Mouse (Mus musculus): ENCODE measurements around the gene H2-M5. TPM values are rescaled to one million over a fixed set of nuclear protein-coding genes. Genes with fewer than 3 reads are reported as not detected.

Gene H2-M5
- polyA plus RNA-seq, 1 experiment from 2014 or later = 0.28 TPM

- H3K27me3 ChIP-seq = no peaks in the 10 kb centered on the region
- no peak for ATAC-seq
- no peak for DNase-seq (ENCODE audit: low read depth, low spot score)
- in situ Hi-C loops (cut with MboI; ENCODE audit: low pct_unique_long_range_greater_than_20kb) = no loop called here
- ChIA-PET CTCF (no interaction called here), POLR2A (no interaction called here)
- no peak for TF ChIP-seq CTCF (IDR thresholded peaks at IDR 0.05)
These were observed 22.4 kb upstream of the H2-M5 start for GRCm38 (mm10) chr17:37011719-37012118.

GRCm38 (mm10) chr17:37009460-37010042, 20.2 kb upstream of the H2-M5 start:
- POLR2A ChIA-PET = no interaction called here
- in situ Hi-C loops (cut with MboI; ENCODE audit: low pct_unique_long_range_greater_than_20kb) = no loop called here
- no peak for DNase-seq (ENCODE audit: low read depth, low spot score)
- H3K27me3 ChIP-seq = no peaks in the 10 kb centered on the region
- TF ChIP-seq CTCF (IDR thresholded peaks at IDR 0.05) = no peak
- CTCF ChIA-PET = interaction anchor here (1.8 kb wide), 1 partner anchor 95 kb away, joined by 4 read pairs; no protein-coding TSS in a partner anchor
- no peak for ATAC-seq

GRCm38 (mm10) chr17:37008161-37008560, 18.8 kb upstream of the H2-M5 start:
- no peaks in the 10 kb centered on the region for H3K27me3 ChIP-seq
- in situ Hi-C loops (cut with MboI; ENCODE audit: low pct_unique_long_range_greater_than_20kb) = no loop called here
- ChIA-PET CTCF (interaction anchor here (0.9 to 1.7 kb wide), 2 partner anchors 11 to 93 kb away, joined by 3 to 5 read pairs; no protein-coding TSS in a partner anchor), POLR2A (interaction anchor here (1.1 kb wide), 1 partner anchor 38 kb away, joined by 3 read pairs; the partner anchor contains the start of gene Gabbr1)
- ATAC-seq (no peak), DNase-seq (ENCODE audit: low read depth, low spot score) (no peak)
- TF ChIP-seq CTCF (IDR thresholded peaks at IDR 0.05) = no peak

- no peak for DNase-seq (ENCODE audit: low read depth, low spot score)
- in situ Hi-C loops (cut with MboI; ENCODE audit: low pct_unique_long_range_greater_than_20kb) = loop anchor here (5.0 kb wide), 1 partner anchor 81 kb away; no protein-coding TSS in a partner anchor
- ChIA-PET POLR2A (interaction anchor here (1.3 kb wide), 1 partner anchor 24 kb away, joined by 4 read pairs; no protein-coding TSS in a partner anchor), CTCF (interaction anchor here (1.0 to 1.8 kb wide), 4 partner anchors 14 to 200 kb away, joined by 3 to 4 read pairs (median 3); no protein-coding TSS in a partner anchor)
- no peak for ATAC-seq
- no peak for TF ChIP-seq CTCF (IDR thresholded peaks at IDR 0.05)
- no peaks in the 10 kb centered on the region for H3K27me3 ChIP-seq
These were observed 14.0 kb upstream of the H2-M5 start for GRCm38 (mm10) chr17:37003366-37003765.

- no peak for TF ChIP-seq CTCF (IDR thresholded peaks at IDR 0.05)
- ATAC-seq = peak; percentile 86
- in situ Hi-C loops (cut with MboI; ENCODE audit: low pct_unique_long_range_greater_than_20kb) = loop anchor here (5.0 kb wide), 1 partner anchor 80 kb away; no protein-coding TSS in a partner anchor
- ChIA-PET CTCF (interaction anchor here (0.8 to 1.4 kb wide), 2 partner anchors 41 to 88 kb away, joined by 3 read pairs; no protein-coding TSS in a partner anchor), POLR2A (interaction anchor here (0.5 to 1.5 kb wide), 3 partner anchors 29 to 76 kb away, joined by 3 to 5 read pairs (median 4); partner anchors contain the start of gene Gabbr1)
- peak; percentile 44 for DNase-seq (ENCODE audit: low read depth, low spot score)
- H3K27me3 ChIP-seq = no peaks in the 10 kb centered on the region
These were observed 13.3 kb upstream of the H2-M5 start for GRCm38 (mm10) chr17:37002364-37003330.

GRCm38 (mm10) chr17:37000863-37001262, 11.5 kb upstream of the H2-M5 start, which contains the start of gene Zfp57:
TSS of gene Zfp57 (plus strand) at chr17:37001163.
- no peaks in the 10 kb centered on the region for H3K27me3 ChIP-seq
- in situ Hi-C loops (cut with MboI; ENCODE audit: low pct_unique_long_range_greater_than_20kb) = loop anchor here (5.0 kb wide), 1 partner anchor 79 kb away; no protein-coding TSS in a partner anchor
- CTCF ChIA-PET = interaction anchor here (1.2 to 1.4 kb wide), 2 partner anchors 43 to 49 kb away, joined by 3 to 5 read pairs; no protein-coding TSS in a partner anchor
- no peak for TF ChIP-seq CTCF (IDR thresholded peaks at IDR 0.05)
- DNase-seq (ENCODE audit: low read depth, low spot score) (no peak), ATAC-seq (no peak)
- POLR2A ChIA-PET = no interaction called here

GRCm38 (mm10) chr17:36998477-36998876, 9.1 kb upstream of the H2-M5 start:
- CTCF ChIA-PET = interaction anchor here (0.9 to 3.1 kb wide), 4 partner anchors 38 to 102 kb away, joined by 3 to 16 read pairs (median 5); no protein-coding TSS in a partner anchor
- ATAC-seq = no peak
- in situ Hi-C loops (cut with MboI; ENCODE audit: low pct_unique_long_range_greater_than_20kb) = no loop called here
- TF ChIP-seq CTCF (IDR thresholded peaks at IDR 0.05) = no peak
- H3K27me3 ChIP-seq = no peaks in the 10 kb centered on the region
- POLR2A ChIA-PET = no interaction called here
- no peak for DNase-seq (ENCODE audit: low read depth, low spot score)

- no peaks in the 10 kb centered on the region for H3K27me3 ChIP-seq
- TF ChIP-seq CTCF (IDR thresholded peaks at IDR 0.05) = peak; percentile 87
- POLR2A ChIA-PET = no interaction called here
- in situ Hi-C loops (cut with MboI; ENCODE audit: low pct_unique_long_range_greater_than_20kb) = no loop called here
- CTCF ChIA-PET = interaction anchor here (0.6 to 3.1 kb wide), 24 partner anchors 10 to 207 kb away, joined by 3 to 16 read pairs (median 4); partner anchors contain the start of gene 2410137M14Rik
- ATAC-seq (peak; percentile 85), DNase-seq (ENCODE audit: low read depth, low spot score) (peak; percentile 28)
These were observed 7.8 kb upstream of the H2-M5 start for GRCm38 (mm10) chr17:36997033-36997735.

GRCm38 (mm10) chr17:36995448-36995847, 6.1 kb upstream of the H2-M5 start:
- in situ Hi-C loops (cut with MboI; ENCODE audit: low pct_unique_long_range_greater_than_20kb) = no loop called here

More at GRCm38 (mm10) chr17:36995448-36995847, 6.1 kb upstream of the H2-M5 start:
- POLR2A ChIA-PET = no interaction called here
- ATAC-seq (no peak), DNase-seq (ENCODE audit: low read depth, low spot score) (no peak)
- H3K27me3 ChIP-seq = peaks cover 4% of the 10 kb centered on the region
- TF ChIP-seq CTCF (IDR thresholded peaks at IDR 0.05) = no peak
- CTCF ChIA-PET = interaction anchor here (1.5 to 3.1 kb wide), 3 partner anchors 30 to 81 kb away, joined by 3 to 16 read pairs (median 8); no protein-coding TSS in a partner anchor
